Mouse (Mus musculus): ENCODE measurements around the gene Olfr46. TPM values are rescaled to one million over a fixed set of nuclear protein-coding genes. Genes with fewer than 3 reads are reported as not detected.
"Not testable (repeated sequence)": the region's sequence is repeated elsewhere in the genome, so short reads cannot be mapped to it uniquely, and the experiment has no call there.

Gene Olfr46
- not detected in 2 replicates for polyA plus RNA-seq (2015; fragmentation: Nextera tagmentation; extraction: Ambion mirVana)

GRCm38 (mm10) chr7:140600969-140601368 lies at the start of gene Olfr46:
Gene Olfr46 (plus strand): TSS chr7:140601269.
- H3K27ac ChIP-seq (ENCODE audit: low read length); H3K4me3 ChIP-seq (ENCODE audit: low read length); H3K9ac ChIP-seq (ENCODE audit: low read length); ATAC-seq (replicated peaks; ENCODE audit: extremely low read depth, insufficient read depth, low FRiP score); H3K27me3 ChIP-seq (ENCODE audit: control insufficient read depth, insufficient read depth, low read length); H3K4me1 ChIP-seq (ENCODE audit: control insufficient read depth, insufficient read depth, low read length); H3K4me2 ChIP-seq (ENCODE audit: low read depth, low read length); H3K36me3 ChIP-seq (ENCODE audit: control insufficient read depth, insufficient read depth); H3K9me3 ChIP-seq (replicated peaks; ENCODE audit: control insufficient read depth, low read length): not testable (repeated sequence)
- WGBS = 70% methylated on average over 2 of the region's 2 CpGs

DNA sequence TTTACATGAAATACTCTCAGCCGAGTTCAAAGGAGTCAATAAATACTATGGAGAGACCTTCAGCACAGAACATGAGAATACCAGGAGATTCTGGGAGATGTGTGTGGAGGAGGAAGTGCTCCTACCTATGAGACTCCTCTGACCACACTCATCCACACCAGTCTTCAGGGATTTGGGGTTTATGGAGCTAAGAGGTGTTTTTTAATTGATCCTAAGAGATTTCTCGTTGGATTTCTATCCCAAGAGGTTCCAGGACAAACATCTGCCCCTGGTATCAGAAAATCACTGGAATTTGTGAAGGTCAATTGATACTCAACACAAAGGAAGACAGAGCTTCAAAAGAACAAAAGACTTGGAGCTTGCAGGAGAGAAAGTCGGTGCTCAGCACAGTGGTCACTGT lies 33.5 kb upstream of the Olfr46 start, which contains the start of gene Olfr538:
TSS of gene Olfr538 (plus strand) at position 301 of the 400 bp plus-strand sequence.
- no peaks in the 10 kb centered on the region for H3K36me3 ChIP-seq (ENCODE audit: control insufficient read depth, insufficient read depth)
- no peak within 1 kb of the TSS for H3K27ac ChIP-seq (ENCODE audit: low read length)
- no peak within 1 kb of the TSS for H3K4me2 ChIP-seq (ENCODE audit: low read depth, low read length)
- H3K27me3 ChIP-seq (ENCODE audit: control insufficient read depth, insufficient read depth, low read length) = no peaks in the 10 kb centered on the region
- WGBS = 62% methylated on average over 3 of the region's 3 CpGs
- ATAC-seq (replicated peaks; ENCODE audit: extremely low read depth, insufficient read depth, low FRiP score) = no peak
- H3K4me1 ChIP-seq (ENCODE audit: control insufficient read depth, insufficient read depth, low read length) = no peaks in the 10 kb centered on the region
- no peak within 1 kb of the TSS for H3K4me3 ChIP-seq (ENCODE audit: low read length)
- no peak within 1 kb of the TSS for H3K9ac ChIP-seq (ENCODE audit: low read length)
- no peaks in the 10 kb centered on the region; the same call in 1 of the 2 replicates for H3K9me3 ChIP-seq (replicated peaks; ENCODE audit: control insufficient read depth, low read length)

DNA sequence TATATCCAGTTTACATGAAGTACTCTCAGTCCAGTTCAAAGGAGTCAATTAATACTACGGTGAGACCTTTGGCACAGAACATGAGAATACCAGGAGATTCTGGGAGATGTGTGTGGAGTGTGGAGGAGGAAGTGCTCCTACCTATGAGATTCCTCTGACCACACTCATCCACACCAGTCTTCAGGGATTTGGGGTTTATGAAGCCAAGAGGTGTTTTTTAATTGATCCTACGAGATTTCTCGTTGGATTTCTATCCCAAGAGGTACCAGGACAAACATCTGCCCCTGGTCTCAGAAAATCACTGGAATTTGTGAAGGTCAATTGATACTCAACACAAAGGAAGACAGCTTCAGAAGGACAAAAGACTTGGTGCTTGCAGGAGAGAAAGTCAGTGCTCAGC lies 27.6 kb downstream of the Olfr46 start, which contains the start of gene Olfr61:
TSS of gene Olfr61 (plus strand) at position 301 of the 400 bp plus-strand sequence.
- ATAC-seq (replicated peaks; ENCODE audit: extremely low read depth, insufficient read depth, low FRiP score); H3K27me3 ChIP-seq (ENCODE audit: control insufficient read depth, insufficient read depth, low read length); H3K4me2 ChIP-seq (ENCODE audit: low read depth, low read length); H3K4me1 ChIP-seq (ENCODE audit: control insufficient read depth, insufficient read depth, low read length); H3K9ac ChIP-seq (ENCODE audit: low read length); H3K9me3 ChIP-seq (replicated peaks; ENCODE audit: control insufficient read depth, low read length); H3K27ac ChIP-seq (ENCODE audit: low read length); H3K36me3 ChIP-seq (ENCODE audit: control insufficient read depth, insufficient read depth); H3K4me3 ChIP-seq (ENCODE audit: low read length): not testable (repeated sequence)
- 78% methylated on average over 3 of the region's 3 CpGs for WGBS

DNA sequence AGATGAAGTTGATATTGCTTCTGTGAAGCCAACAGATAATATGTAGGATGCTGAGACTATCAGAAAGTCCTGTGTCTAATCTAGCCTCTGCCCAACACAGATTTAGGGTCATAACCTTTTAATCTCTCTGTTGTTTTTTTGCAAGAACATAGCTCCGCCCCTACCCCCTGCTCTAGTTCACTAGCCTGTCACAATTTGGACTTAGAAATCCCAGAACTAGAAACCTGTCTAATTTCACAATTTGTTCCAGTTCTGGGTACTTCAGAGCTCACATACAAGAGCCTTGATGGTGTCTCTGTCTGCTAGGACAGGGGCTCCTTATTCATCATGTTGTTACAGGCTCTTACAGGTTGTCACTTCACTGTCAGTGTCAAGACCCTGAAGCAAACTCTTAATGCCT lies 29.5 kb downstream of the Olfr46 start:
- Histone ChIP-seq H3K4me1 (ENCODE audit: control insufficient read depth, insufficient read depth, low read length) (no peaks in the 10 kb centered on the region), H3K4me3 (ENCODE audit: low read length) (no peak overlapping the region), H3K4me2 (ENCODE audit: low read depth, low read length) (no peak overlapping the region), H3K27ac (ENCODE audit: low read length) (no peak overlapping the region), H3K9me3 (replicated peaks; ENCODE audit: control insufficient read depth, low read length) (no peaks in the 10 kb centered on the region), H3K9ac (ENCODE audit: low read length) (no peak overlapping the region), H3K27me3 (ENCODE audit: control insufficient read depth, insufficient read depth, low read length) (no peaks in the 10 kb centered on the region), H3K36me3 (ENCODE audit: control insufficient read depth, insufficient read depth) (no peaks in the 10 kb centered on the region)
- no peak for ATAC-seq (replicated peaks; ENCODE audit: extremely low read depth, insufficient read depth, low FRiP score)
- WGBS = 63% methylated on average over 1 of the region's 1 CpGs

- Histone ChIP-seq H3K9me3 (replicated peaks; ENCODE audit: control insufficient read depth, low read length) (no peaks in the 10 kb centered on the region), H3K27ac (ENCODE audit: low read length) (no peak within 1 kb of the TSS), H3K36me3 (ENCODE audit: control insufficient read depth, insufficient read depth) (no peaks in the 10 kb centered on the region), H3K4me3 (ENCODE audit: low read length) (no peak within 1 kb of the TSS), H3K4me1 (ENCODE audit: control insufficient read depth, insufficient read depth, low read length) (no peaks in the 10 kb centered on the region), H3K27me3 (ENCODE audit: control insufficient read depth, insufficient read depth, low read length) (no peaks in the 10 kb centered on the region), H3K9ac (ENCODE audit: low read length) (no peak within 1 kb of the TSS), H3K4me2 (ENCODE audit: low read depth, low read length) (no peak within 1 kb of the TSS)
- ATAC-seq (replicated peaks; ENCODE audit: extremely low read depth, insufficient read depth, low FRiP score) = no peak
- 70% methylated on average over 1 of the region's 1 CpGs for WGBS
Measured at GRCm38 (mm10) chr7:140646152-140646551, 45.1 kb downstream of the Olfr46 start, which contains the start of gene Olfr53. Gene Olfr53 (plus strand): TSS chr7:140646452.

DNA sequence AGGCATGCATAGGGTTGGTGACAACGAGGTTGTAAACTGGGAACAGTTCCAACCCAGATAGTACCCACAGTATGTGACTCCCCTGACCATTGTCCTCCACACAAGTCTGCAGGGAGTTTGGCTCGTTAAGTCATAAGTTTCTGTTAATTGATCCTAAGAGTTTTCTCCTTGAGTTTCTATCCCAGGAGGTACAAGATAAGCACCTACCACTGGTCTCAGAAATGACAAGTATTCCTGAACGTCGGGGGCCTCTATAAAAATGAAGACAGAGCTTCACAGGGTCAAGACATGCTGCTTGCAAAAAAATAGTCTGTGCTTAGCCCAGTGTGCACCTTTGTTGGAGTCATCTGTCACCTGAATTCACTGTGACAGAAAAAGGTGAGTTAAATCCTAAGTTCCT lies 58.6 kb downstream of the Olfr46 start, which contains the start of gene Olfr539:
TSS of gene Olfr539 (plus strand) at position 301 of the 400 bp plus-strand sequence.
- H3K27me3 ChIP-seq (ENCODE audit: control insufficient read depth, insufficient read depth, low read length) = no peaks in the 10 kb centered on the region
- 66% methylated on average over 4 of the region's 4 CpGs for WGBS
- no peak within 1 kb of the TSS for H3K4me3 ChIP-seq (ENCODE audit: low read length)
- no peaks in the 10 kb centered on the region for H3K36me3 ChIP-seq (ENCODE audit: control insufficient read depth, insufficient read depth)
- H3K4me1 ChIP-seq (ENCODE audit: control insufficient read depth, insufficient read depth, low read length) = no peaks in the 10 kb centered on the region
- no peak within 1 kb of the TSS for H3K9ac ChIP-seq (ENCODE audit: low read length)
- no peak within 1 kb of the TSS for H3K4me2 ChIP-seq (ENCODE audit: low read depth, low read length)
- no peaks in the 10 kb centered on the region for H3K9me3 ChIP-seq (replicated peaks; ENCODE audit: control insufficient read depth, low read length)
- H3K27ac ChIP-seq (ENCODE audit: low read length) = no peak within 1 kb of the TSS
- ATAC-seq (replicated peaks; ENCODE audit: extremely low read depth, insufficient read depth, low FRiP score) = no peak

Other genes with a start within 250 kb of the Olfr46 start
- gene Olfr60, start 239.6 kb upstream of the Olfr46 start, polyA plus RNA-seq (2015; fragmentation: Nextera tagmentation; extraction: Ambion mirVana) = not detected in 2 replicates
- not detected in 2 replicates for gene Olfr530, start 224.9 kb upstream of the Olfr46 start, polyA plus RNA-seq (2015; fragmentation: Nextera tagmentation; extraction: Ambion mirVana)
- gene Olfr531, start 198.4 kb upstream of the Olfr46 start, polyA plus RNA-seq (2015; fragmentation: Nextera tagmentation; extraction: Ambion mirVana) = not detected in 2 replicates
- gene Olfr532, start 179.6 kb upstream of the Olfr46 start, polyA plus RNA-seq (2015; fragmentation: Nextera tagmentation; extraction: Ambion mirVana) = not detected in 2 replicates
- gene Olfr533, start 137.9 kb upstream of the Olfr46 start, polyA plus RNA-seq (2015; fragmentation: Nextera tagmentation; extraction: Ambion mirVana) = not detected in 2 replicates
- gene Olfr535, start 117.1 kb upstream of the Olfr46 start, polyA plus RNA-seq (2015; fragmentation: Nextera tagmentation; extraction: Ambion mirVana) = not detected in 2 replicates
- not detected in 2 replicates for gene Olfr536, start 93.9 kb upstream of the Olfr46 start, polyA plus RNA-seq (2015; fragmentation: Nextera tagmentation; extraction: Ambion mirVana)
- not detected in 2 replicates for gene Olfr538, start 33.4 kb upstream of the Olfr46 start, polyA plus RNA-seq (2015; fragmentation: Nextera tagmentation; extraction: Ambion mirVana)
- not detected in 2 replicates for gene Olfr61, start 27.7 kb downstream of the Olfr46 start, polyA plus RNA-seq (2015; fragmentation: Nextera tagmentation; extraction: Ambion mirVana)
- not detected in 2 replicates for gene Olfr53, start 45.2 kb downstream of the Olfr46 start, polyA plus RNA-seq (2015; fragmentation: Nextera tagmentation; extraction: Ambion mirVana)
- not detected in 2 replicates for gene Olfr539, start 58.7 kb downstream of the Olfr46 start, polyA plus RNA-seq (2015; fragmentation: Nextera tagmentation; extraction: Ambion mirVana)
- not detected in 2 replicates for gene Olfr45, start 80.7 kb downstream of the Olfr46 start, polyA plus RNA-seq (2015; fragmentation: Nextera tagmentation; extraction: Ambion mirVana)
- not detected in 2 replicates for gene Olfr541, start 96.0 kb downstream of the Olfr46 start, polyA plus RNA-seq (2015; fragmentation: Nextera tagmentation; extraction: Ambion mirVana)
- not detected in 2 replicates for gene Cyp2e1, start 162.5 kb downstream of the Olfr46 start, polyA plus RNA-seq (2015; fragmentation: Nextera tagmentation; extraction: Ambion mirVana)
- gene Syce1, start 186.6 kb downstream of the Olfr46 start, polyA plus RNA-seq (2015; fragmentation: Nextera tagmentation; extraction: Ambion mirVana) = 0.14 and 0.34 TPM in 2 replicates
- gene Zfp941, start 220.9 kb downstream of the Olfr46 start, polyA plus RNA-seq (2015; fragmentation: Nextera tagmentation; extraction: Ambion mirVana) = 0.74 and 0.93 TPM in 2 replicates
- 1.0 and 1.1 TPM in 2 replicates for gene Urah, start 233.7 kb downstream of the Olfr46 start, polyA plus RNA-seq (2015; fragmentation: Nextera tagmentation; extraction: Ambion mirVana)
- 0.62 and 0.84 TPM in 2 replicates for gene Scgb1c1, start 244.3 kb downstream of the Olfr46 start, polyA plus RNA-seq (2015; fragmentation: Nextera tagmentation; extraction: Ambion mirVana)
- not detected in 2 replicates for gene Odf3, start 246.5 kb downstream of the Olfr46 start, polyA plus RNA-seq (2015; fragmentation: Nextera tagmentation; extraction: Ambion mirVana)